9 mouse cellular contexts compared by ENCODE assay signal in genomic region chr10:79553691-79554090, GRCm38 (mm10). TPM values are rescaled to one million over a fixed set of nuclear protein-coding genes. Genes with fewer than 3 reads are reported as not detected.
DNase-seq lines count a peak whose midpoint lies in the region; ATAC-seq lines count a peak whose summit lies in the region.
"Had no signal": no experiment of that assay in that cellular context is flagged by ENCODE, and none has a peak within 500 bp of the region (broad histone marks: within the 10 kb centered on the region; RNA-seq: fewer than 3 reads in every experiment).

No protein-coding gene starts in this region.

- H3K4me3 ChIP-seq in kidney, embryonic 14.5 days (ENCODE audit: low read length) = peak overlapping the region; percentile 98
- peak overlapping the region; percentile 95 for H3K4me3 ChIP-seq in brown adipose tissue, adult 24 weeks (ENCODE audit: insufficient read depth, low read depth, low read length)
- peak overlapping the region; percentile 94 for H3K4me3 ChIP-seq in hindbrain, embryonic 10.5 days
- peak overlapping the region; percentile 91 for H3K4me3 ChIP-seq in midbrain, embryonic 13.5 days (replicated peaks)

- 23% methylated on average over 10 of the region's 10 CpGs for WGBS in kidney, embryonic 14.5 days
- 33% methylated on average over 10 of the region's 10 CpGs for WGBS in hindbrain, embryonic 10.5 days
- 44% methylated on average over 10 of the region's 10 CpGs for WGBS in midbrain, embryonic 13.5 days

- H3K36me3 ChIP-seq in kidney, embryonic 14.5 days (ENCODE audit: control insufficient read depth, insufficient read depth, low read length) = peaks cover 19% of the 10 kb centered on the region
- H3K36me3 ChIP-seq in hindbrain, embryonic 10.5 days = peaks cover 37% of the 10 kb centered on the region
- H3K36me3 ChIP-seq in midbrain, embryonic 13.5 days = peaks cover 21% of the 10 kb centered on the region

- peak overlapping the region; percentile 81 for H3K4me2 ChIP-seq in kidney, embryonic 14.5 days (replicated peaks; ENCODE audit: low read depth, low read length)
- H3K4me2 ChIP-seq in midbrain, embryonic 13.5 days (replicated peaks) = peak overlapping the region; percentile 93

- ATAC-seq in kidney, embryonic 14.5 days (ENCODE audit: low FRiP score, low TSS enrichment) = no peak
- no peak for ATAC-seq in midbrain, embryonic 13.5 days

- no peaks in the 10 kb centered on the region for H3K9me3 ChIP-seq in kidney, embryonic 14.5 days (ENCODE audit: control insufficient read depth, low read length)
- H3K9me3 ChIP-seq in hindbrain, embryonic 10.5 days = no peaks in the 10 kb centered on the region
- no peaks in the 10 kb centered on the region for H3K9me3 ChIP-seq in midbrain, embryonic 13.5 days

- H3K4me1 ChIP-seq in kidney, embryonic 14.5 days (ENCODE audit: control insufficient read depth, insufficient read depth, low read length) = peaks cover 15% of the 10 kb centered on the region; the same call in 1 of the 2 replicates
- peaks cover 12% of the 10 kb centered on the region for H3K4me1 ChIP-seq in brown adipose tissue, adult 24 weeks (ENCODE audit: control insufficient read depth, insufficient read depth, insufficient read length, low read length)
- peaks cover 35% of the 10 kb centered on the region for H3K4me1 ChIP-seq in hindbrain, embryonic 10.5 days (replicated peaks)
- peaks cover 31% of the 10 kb centered on the region for H3K4me1 ChIP-seq in midbrain, embryonic 13.5 days (replicated peaks)

- no peaks in the 10 kb centered on the region for H3K27me3 ChIP-seq in kidney, embryonic 14.5 days (ENCODE audit: control insufficient read depth, insufficient read depth, low read length)
- no peaks in the 10 kb centered on the region for H3K27me3 ChIP-seq in hindbrain, embryonic 10.5 days (ENCODE audit: insufficient read depth, poor library complexity, severe bottlenecking)
- H3K27me3 ChIP-seq in midbrain, embryonic 13.5 days = no peaks in the 10 kb centered on the region

- no peak overlapping the region for H3K27ac ChIP-seq in kidney, embryonic 14.5 days (ENCODE audit: low read depth, low read length)
- H3K27ac ChIP-seq in brown adipose tissue, adult 24 weeks (replicated peaks; ENCODE audit: low read depth, low read length) = no peak overlapping the region
- H3K27ac ChIP-seq in hindbrain, embryonic 10.5 days = peak overlapping the region; percentile 97
- H3K27ac ChIP-seq in midbrain, embryonic 13.5 days = no peak overlapping the region

- peak overlapping the region; percentile 96; the same call in 1 of the 2 replicates for H3K9ac ChIP-seq in kidney, embryonic 14.5 days (ENCODE audit: low read depth, low read length)
- peak overlapping the region; percentile 95 for H3K9ac ChIP-seq in midbrain, embryonic 13.5 days (replicated peaks)

- DNase-seq in kidney, postnatal 4 days = no peak
- DNase-seq in hindbrain, embryonic 10.5 days (ENCODE audit: low spot score) = no peak
- no peak for DNase-seq in spleen, postnatal 14 days (ENCODE audit: low spot score in 2 of 2)
- no peak for DNase-seq in natural killer cell, adult 2 months (ENCODE audit: low spot score in 2 of 2)
- DNase-seq in layer of hippocampus, postnatal 10 days (ENCODE audit: low spot score in 2 of 2) = no peak

RNA-seq across cellular contexts. Expression of gene Mier2, which starts 1.3 kb away (rescaled TPM):
- polyA plus RNA-seq in kidney, embryonic 14.5 days (2014; fragmentation: Nextera tagmentation; extraction: Ambion mirVana) = 44.2 and 47.4 TPM in 2 replicates
- 6.1 and 8.5 TPM in 2 replicates for polyA plus RNA-seq in brown adipose tissue, adult 24 weeks (2012; ENCODE audit: insufficient read depth, insufficient read length, missing spikeins)
- 70.0 and 77.2 TPM in 2 replicates for polyA plus RNA-seq in hindbrain, embryonic 10.5 days (2016; fragmentation: Nextera tagmentation; extraction: Ambion mirVana)
- polyA plus RNA-seq in midbrain, embryonic 13.5 days (2015; fragmentation: Nextera tagmentation; extraction: Ambion mirVana) = 50.4 and 61.4 TPM in 2 replicates
- total RNA-seq in layer of hippocampus, postnatal 10 days (2021) = 10 to 100 TPM; 52.1 to 56.3 TPM

RNA-seq across cellular contexts. Expression of gene Plpp2, which starts 20.1 kb away (rescaled TPM):
- 34.9 and 43.3 TPM in 2 replicates for polyA plus RNA-seq in kidney, embryonic 14.5 days (2014; fragmentation: Nextera tagmentation; extraction: Ambion mirVana)
- 3.9 and 4.3 TPM in 2 replicates for polyA plus RNA-seq in brown adipose tissue, adult 24 weeks (2012; ENCODE audit: insufficient read depth, insufficient read length, missing spikeins)
- polyA plus RNA-seq in hindbrain, embryonic 10.5 days (2016; fragmentation: Nextera tagmentation; extraction: Ambion mirVana) = 19.3 and 25.7 TPM in 2 replicates
- polyA plus RNA-seq in midbrain, embryonic 13.5 days (2015; fragmentation: Nextera tagmentation; extraction: Ambion mirVana) = 9.5 and 10.5 TPM in 2 replicates
- total RNA-seq in layer of hippocampus, postnatal 10 days (2021) = 1 to 10 TPM; 4.0 to 4.3 TPM

RNA-seq across cellular contexts. Expression of gene Theg, which starts 33.4 kb away (rescaled TPM):
- not detected in 2 replicates for polyA plus RNA-seq in kidney, embryonic 14.5 days (2014; fragmentation: Nextera tagmentation; extraction: Ambion mirVana)
- polyA plus RNA-seq in brown adipose tissue, adult 24 weeks (2012; ENCODE audit: insufficient read depth, insufficient read length, missing spikeins) = not detected in 2 replicates
- polyA plus RNA-seq in hindbrain, embryonic 10.5 days (2016; fragmentation: Nextera tagmentation; extraction: Ambion mirVana) = not detected in 2 replicates
- polyA plus RNA-seq in midbrain, embryonic 13.5 days (2015; fragmentation: Nextera tagmentation; extraction: Ambion mirVana) = not detected in 2 replicates
- total RNA-seq in layer of hippocampus, postnatal 10 days (2021) = not detected
- polyA plus RNA-seq: large intestine, adult 2 months had no signal
